Mouse (Mus musculus): ENCODE measurements around the gene Olfr684. TPM values are rescaled to one million over a fixed set of nuclear protein-coding genes. Genes with fewer than 3 reads are reported as not detected.

Olfr684 gene
- not detected in 2 replicates for polyA plus RNA-seq (2015; fragmentation: Nextera tagmentation; extraction: Ambion mirVana)

GRCm38 (mm10) chr7:105163553-105163952, at the start of gene Olfr684:
Gene Olfr684, minus strand, starts transcription at chr7:105163653.
- Histone ChIP-seq H3K9me3 (replicated peaks) (no peaks in the 10 kb centered on the region), H3K4me2 (no peak within 1 kb of the TSS), H3K27ac (no peak within 1 kb of the TSS), H3K9ac (no peak within 1 kb of the TSS), H3K4me3 (no peak within 1 kb of the TSS), H3K36me3 (ENCODE audit: poor library complexity, severe bottlenecking) (no peaks in the 10 kb centered on the region), H3K27me3 (no peaks in the 10 kb centered on the region), H3K4me1 (no peaks in the 10 kb centered on the region)
- 74% methylated on average over 1 of the region's 1 CpGs for WGBS
- ATAC-seq = no peak

GRCm38 (mm10) chr7:105207385-105207784, 43.9 kb upstream of the Olfr684 start, which contains the start of gene Olfr686:
Gene Olfr686, minus strand, starts transcription at chr7:105207485.
- H3K36me3 ChIP-seq (ENCODE audit: poor library complexity, severe bottlenecking) = no peaks in the 10 kb centered on the region
- no peaks in the 10 kb centered on the region for H3K9me3 ChIP-seq (replicated peaks)
- no peaks in the 10 kb centered on the region for H3K4me1 ChIP-seq
- ATAC-seq = no peak
- H3K4me2 ChIP-seq = no peak within 1 kb of the TSS
- no peak within 1 kb of the TSS for H3K9ac ChIP-seq
- no peak within 1 kb of the TSS for H3K27ac ChIP-seq
- no peaks in the 10 kb centered on the region for H3K27me3 ChIP-seq
- H3K4me3 ChIP-seq = no peak within 1 kb of the TSS

DNA sequence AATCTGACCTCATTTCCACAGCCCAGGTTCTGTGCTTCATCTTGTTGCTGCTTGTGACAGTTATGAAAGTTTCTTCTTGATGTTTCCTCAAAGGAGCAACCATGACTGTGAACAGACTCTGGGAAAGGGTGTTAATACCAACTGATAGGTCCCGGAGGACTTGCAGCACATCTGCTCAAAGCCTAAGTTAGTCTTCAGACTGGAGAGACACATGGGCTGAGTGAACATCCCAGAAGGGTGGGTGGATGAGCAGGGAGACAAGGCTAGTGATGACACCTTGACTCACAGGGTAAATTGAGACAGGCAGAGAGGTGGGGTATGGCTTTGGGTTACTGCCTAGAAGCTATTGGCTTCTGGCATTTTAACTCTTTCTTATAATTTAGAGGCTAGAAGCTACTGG, 22.5 kb upstream of the Olfr684 start, which contains the start of gene Olfr685:
TSS of gene Olfr685 (minus strand) at position 101 of the 400 bp plus-strand sequence.
- H3K36me3 ChIP-seq (ENCODE audit: poor library complexity, severe bottlenecking) = no peaks in the 10 kb centered on the region
- no peaks in the 10 kb centered on the region for H3K4me1 ChIP-seq
- H3K27me3 ChIP-seq = no peaks in the 10 kb centered on the region
- no peak within 1 kb of the TSS for H3K27ac ChIP-seq
- no peak within 1 kb of the TSS for H3K9ac ChIP-seq
- no peak within 1 kb of the TSS for H3K4me3 ChIP-seq
- H3K4me2 ChIP-seq = no peak within 1 kb of the TSS
- no peaks in the 10 kb centered on the region for H3K9me3 ChIP-seq (replicated peaks)
- WGBS = 92% methylated on average over 1 of the region's 1 CpGs
- no peak for ATAC-seq

DNA sequence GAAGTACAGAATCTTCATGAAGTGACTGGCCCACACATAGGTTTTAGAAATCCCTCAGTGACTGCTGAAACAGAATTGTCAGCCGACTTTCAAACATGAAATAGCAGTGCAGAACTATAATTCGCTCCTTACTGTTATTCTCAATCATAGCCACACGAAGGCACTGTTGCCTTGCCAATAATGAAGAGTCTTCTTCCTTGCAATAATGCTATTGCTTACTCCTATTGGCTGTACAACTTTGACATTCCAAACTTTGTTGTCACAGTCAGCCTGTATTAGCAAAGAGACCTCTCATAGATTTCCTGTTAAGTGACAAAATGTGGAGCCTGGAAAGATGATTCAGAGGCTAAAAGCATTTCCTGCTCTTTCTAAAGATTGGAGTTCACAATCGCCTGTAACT, 7.3 kb upstream of the Olfr684 start:
- Histone ChIP-seq H3K4me3 (no peak overlapping the region), H3K4me1 (no peaks in the 10 kb centered on the region), H3K36me3 (ENCODE audit: poor library complexity, severe bottlenecking) (no peaks in the 10 kb centered on the region), H3K9me3 (replicated peaks) (no peaks in the 10 kb centered on the region), H3K27ac (no peak overlapping the region), H3K27me3 (no peaks in the 10 kb centered on the region), H3K4me2 (no peak overlapping the region), H3K9ac (no peak overlapping the region)
- no peak for ATAC-seq
- WGBS = 59% methylated on average over 4 of the region's 4 CpGs

GRCm38 (mm10) chr7:105146912-105147311, 16.5 kb downstream of the Olfr684 start, which contains the start of gene Olfr683:
Gene Olfr683, minus strand, starts transcription at chr7:105147012.
- Histone ChIP-seq H3K9ac (no peak within 1 kb of the TSS), H3K9me3 (replicated peaks) (no peaks in the 10 kb centered on the region), H3K27ac (no peak within 1 kb of the TSS), H3K4me1 (no peaks in the 10 kb centered on the region), H3K4me2 (no peak within 1 kb of the TSS), H3K27me3 (no peaks in the 10 kb centered on the region), H3K36me3 (ENCODE audit: poor library complexity, severe bottlenecking) (no peaks in the 10 kb centered on the region), H3K4me3 (no peak within 1 kb of the TSS)
- no peak for ATAC-seq
- 61% methylated on average over 1 of the region's 1 CpGs for WGBS

GRCm38 (mm10) chr7:105141275-105141674, 22.2 kb downstream of the Olfr684 start:
- Histone ChIP-seq H3K9ac (no peak overlapping the region), H3K4me1 (no peaks in the 10 kb centered on the region), H3K36me3 (ENCODE audit: poor library complexity, severe bottlenecking) (no peaks in the 10 kb centered on the region), H3K9me3 (replicated peaks) (no peaks in the 10 kb centered on the region), H3K27me3 (no peaks in the 10 kb centered on the region), H3K4me3 (no peak overlapping the region), H3K4me2 (no peak overlapping the region), H3K27ac (no peak overlapping the region)
- ATAC-seq = no peak
- 82% methylated on average over 2 of the region's 2 CpGs for WGBS

DNA sequence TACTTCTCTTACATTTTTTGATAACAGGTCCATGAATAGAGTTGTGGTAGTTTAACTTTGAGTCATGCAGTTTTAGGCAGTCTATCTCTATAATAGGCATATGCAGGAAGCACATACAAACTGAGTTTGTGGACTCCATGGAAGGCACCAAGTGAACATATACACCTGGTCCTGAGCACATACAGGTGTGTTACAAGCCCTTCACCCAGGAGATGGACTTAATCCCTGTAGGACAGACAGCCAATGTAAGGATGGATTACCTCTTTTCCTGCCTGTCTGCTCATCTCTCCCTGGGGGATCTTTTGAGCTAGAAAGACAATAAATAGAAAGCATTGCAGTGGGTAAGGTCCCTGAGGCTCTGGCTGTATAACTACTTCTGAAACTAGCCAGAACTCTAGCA, 46.9 kb downstream of the Olfr684 start, which contains the start of gene Olfr681:
TSS of gene Olfr681 (plus strand) at position 301 of the 400 bp plus-strand sequence.
- no peaks in the 10 kb centered on the region for H3K27me3 ChIP-seq
- H3K9me3 ChIP-seq (replicated peaks) = no peaks in the 10 kb centered on the region
- H3K4me3 ChIP-seq = no peak within 1 kb of the TSS
- no peak within 1 kb of the TSS for H3K9ac ChIP-seq
- ATAC-seq = no peak
- no peaks in the 10 kb centered on the region for H3K4me1 ChIP-seq
- H3K36me3 ChIP-seq (ENCODE audit: poor library complexity, severe bottlenecking) = no peaks in the 10 kb centered on the region
- no peak within 1 kb of the TSS for H3K27ac ChIP-seq
- no peak within 1 kb of the TSS for H3K4me2 ChIP-seq

Other genes with a start within 250 kb of the Olfr684 start
- gene Olfr667, start 242.2 kb downstream of the Olfr684 start, polyA plus RNA-seq (2015; fragmentation: Nextera tagmentation; extraction: Ambion mirVana) = not detected in 2 replicates
- gene Olfr668, start 235.6 kb downstream of the Olfr684 start, polyA plus RNA-seq (2015; fragmentation: Nextera tagmentation; extraction: Ambion mirVana) = not detected in 2 replicates
- not detected in 2 replicates for gene Olfr669, start 229.4 kb downstream of the Olfr684 start, polyA plus RNA-seq (2015; fragmentation: Nextera tagmentation; extraction: Ambion mirVana)
- gene Olfr670, start 201.0 kb downstream of the Olfr684 start, polyA plus RNA-seq (2015; fragmentation: Nextera tagmentation; extraction: Ambion mirVana) = not detected in 2 replicates
- not detected in 2 replicates for gene Olfr671, start 184.5 kb downstream of the Olfr684 start, polyA plus RNA-seq (2015; fragmentation: Nextera tagmentation; extraction: Ambion mirVana)
- gene Olfr672, start 161.6 kb downstream of the Olfr684 start, polyA plus RNA-seq (2015; fragmentation: Nextera tagmentation; extraction: Ambion mirVana) = not detected in 2 replicates
- not detected in 2 replicates for gene Olfr675, start 135.2 kb downstream of the Olfr684 start, polyA plus RNA-seq (2015; fragmentation: Nextera tagmentation; extraction: Ambion mirVana)
- not detected in 2 replicates for gene Olfr676, start 131.0 kb downstream of the Olfr684 start, polyA plus RNA-seq (2015; fragmentation: Nextera tagmentation; extraction: Ambion mirVana)
- gene Olfr677, start 112.3 kb downstream of the Olfr684 start, polyA plus RNA-seq (2015; fragmentation: Nextera tagmentation; extraction: Ambion mirVana) = not detected in 2 replicates
- gene Olfr678, start 99.2 kb downstream of the Olfr684 start, polyA plus RNA-seq (2015; fragmentation: Nextera tagmentation; extraction: Ambion mirVana) = not detected in 2 replicates
- gene Olfr679, start 82.4 kb downstream of the Olfr684 start, polyA plus RNA-seq (2015; fragmentation: Nextera tagmentation; extraction: Ambion mirVana) = not detected in 2 replicates
- gene Olfr680-ps1, start 70.8 kb downstream of the Olfr684 start, polyA plus RNA-seq (2015; fragmentation: Nextera tagmentation; extraction: Ambion mirVana) = not detected in 2 replicates
- not detected in 2 replicates for gene Olfr681, start 46.8 kb downstream of the Olfr684 start, polyA plus RNA-seq (2015; fragmentation: Nextera tagmentation; extraction: Ambion mirVana)
- gene Olfr683, start 16.6 kb downstream of the Olfr684 start, polyA plus RNA-seq (2015; fragmentation: Nextera tagmentation; extraction: Ambion mirVana) = not detected in 2 replicates
- gene Olfr685, start 22.4 kb upstream of the Olfr684 start, polyA plus RNA-seq (2015; fragmentation: Nextera tagmentation; extraction: Ambion mirVana) = not detected in 2 replicates
- not detected in 2 replicates for gene Olfr686, start 43.8 kb upstream of the Olfr684 start, polyA plus RNA-seq (2015; fragmentation: Nextera tagmentation; extraction: Ambion mirVana)
- gene Olfr688, start 124.4 kb upstream of the Olfr684 start, polyA plus RNA-seq (2015; fragmentation: Nextera tagmentation; extraction: Ambion mirVana) = not detected in 2 replicates
- not detected in 2 replicates for gene Olfr689, start 147.5 kb upstream of the Olfr684 start, polyA plus RNA-seq (2015; fragmentation: Nextera tagmentation; extraction: Ambion mirVana)
- not detected in 2 replicates for gene Olfr690, start 170.5 kb upstream of the Olfr684 start, polyA plus RNA-seq (2015; fragmentation: Nextera tagmentation; extraction: Ambion mirVana)
- gene Olfr691, start 178.6 kb upstream of the Olfr684 start, polyA plus RNA-seq (2015; fragmentation: Nextera tagmentation; extraction: Ambion mirVana) = not detected in 2 replicates
- not detected in 2 replicates for gene Olfr692, start 204.6 kb upstream of the Olfr684 start, polyA plus RNA-seq (2015; fragmentation: Nextera tagmentation; extraction: Ambion mirVana)
- gene Gm5901, start 211.4 kb upstream of the Olfr684 start, polyA plus RNA-seq (2015; fragmentation: Nextera tagmentation; extraction: Ambion mirVana) = not detected in 2 replicates
- gene Fam160a2, start 236.4 kb upstream of the Olfr684 start, polyA plus RNA-seq (2015; fragmentation: Nextera tagmentation; extraction: Ambion mirVana) = 44.9 and 45.5 TPM in 2 replicates
- gene Cnga4, start 240.9 kb upstream of the Olfr684 start, polyA plus RNA-seq (2015; fragmentation: Nextera tagmentation; extraction: Ambion mirVana) = not detected in 2 replicates

Measured in forebrain, embryonic 13.5 days (tissue).